Mouse (Mus musculus) cerebellum, adult 9-11 months (tissue): Measurements from ENCODE around the gene Rpl27a.

Experiments
- DNase-seq: peaks from one replicate; pipeline ENCODE4 v3.0.0; 2022

Rpl27a gene

GRCm38 (mm10) chr7:109566841-109567768 lies 48.2 kb downstream of the Rpl27a start:
- no peak for DNase-seq

- DNase-seq: no peak
Measured at GRCm38 (mm10) chr7:109568391-109568892, 49.5 kb downstream of the Rpl27a start.
